Mouse (Mus musculus): Measurements from ENCODE around the gene Gtf2a2.

DNA sequence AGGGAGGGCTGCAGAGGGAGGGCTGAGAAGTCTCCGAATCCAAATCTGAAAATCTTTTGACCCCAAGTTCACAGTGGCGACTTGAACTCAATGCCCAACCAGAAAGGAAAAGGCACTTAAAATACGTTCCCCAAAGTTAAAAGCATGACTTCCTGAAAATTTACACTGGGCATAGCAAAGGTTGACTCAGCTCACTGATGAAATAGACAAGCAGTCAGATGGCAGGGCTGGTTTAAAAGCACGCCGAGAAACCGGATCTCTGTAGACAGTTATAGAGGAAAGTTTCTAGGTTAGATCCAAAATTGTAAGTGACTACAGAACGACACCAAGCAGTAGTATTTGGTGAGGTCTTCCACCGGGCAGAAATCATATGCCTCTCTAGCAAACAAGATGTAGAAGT is 37.5 kb downstream of the Gtf2a2 start:
- TF ChIP-seq CTCF (IDR thresholded peaks at IDR 0.05; ENCODE audit: low read depth, low read length) (no peak), POLR2A (IDR thresholded peaks at IDR 0.05; ENCODE audit: borderline replicate concordance, low read depth, low read length) (no peak)
